Mouse (Mus musculus): ENCODE data around the gene Clptm1. TPM values are rescaled to one million over a fixed set of nuclear protein-coding genes. Genes with fewer than 3 reads are reported as not detected.

Gene Clptm1
- polyA plus RNA-seq, 1 experiment from 2014 or later: 75.2 TPM

DNA sequence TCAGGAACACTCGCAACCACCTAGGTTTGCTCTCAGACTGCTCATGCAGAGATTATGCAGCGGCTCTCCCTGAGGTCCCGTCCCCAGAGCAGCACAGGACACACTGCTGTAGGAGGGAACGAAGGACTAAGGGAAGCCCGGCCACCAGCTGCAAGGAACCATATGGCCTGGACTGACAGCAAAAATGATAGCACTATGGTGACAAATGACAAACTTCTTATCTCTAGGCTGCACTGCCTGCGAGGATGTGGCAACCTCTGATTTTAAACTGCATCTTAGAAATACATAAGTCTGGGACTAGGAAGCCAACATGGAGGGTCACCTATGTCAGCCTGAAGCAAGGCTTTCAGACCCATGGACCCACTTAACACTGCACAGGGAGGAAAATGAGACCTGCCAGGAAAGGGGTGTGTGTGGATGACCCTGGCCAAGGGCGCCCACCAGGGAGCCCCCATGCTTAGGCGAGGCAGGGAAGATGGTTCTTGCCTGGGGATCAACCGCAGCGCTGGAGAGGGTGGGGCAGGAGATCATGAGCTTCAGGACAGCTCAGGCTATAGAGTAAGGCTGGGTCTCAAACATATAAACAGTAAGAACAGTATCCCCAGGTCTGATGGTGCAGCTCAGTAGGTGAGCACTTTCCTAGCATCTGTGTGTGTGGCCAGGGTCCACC is 71.6 kb downstream of the Clptm1 start:
- peak overlapping the region; percentile 30 for H3K4me2 ChIP-seq
- 42% methylated on average over 10 of the region's 10 CpGs for WGBS (ENCODE audit: insufficient replicate concordance)
- no peak overlapping the region for H3K4me3 ChIP-seq
- H3K4me1 ChIP-seq: peaks cover 32% of the 10 kb centered on the region
- H3K9me3 ChIP-seq (replicated peaks): no peaks in the 10 kb centered on the region
- ATAC-seq: peak; percentile 82
- peaks cover 91% of the 10 kb centered on the region for H3K36me3 ChIP-seq
- peak overlapping the region; percentile 12; the same call in 1 of the 2 replicates for H3K9ac ChIP-seq
- H3K27ac ChIP-seq: peak overlapping the region; percentile 33
- H3K27me3 ChIP-seq (replicated peaks): no peaks in the 10 kb centered on the region

DNA sequence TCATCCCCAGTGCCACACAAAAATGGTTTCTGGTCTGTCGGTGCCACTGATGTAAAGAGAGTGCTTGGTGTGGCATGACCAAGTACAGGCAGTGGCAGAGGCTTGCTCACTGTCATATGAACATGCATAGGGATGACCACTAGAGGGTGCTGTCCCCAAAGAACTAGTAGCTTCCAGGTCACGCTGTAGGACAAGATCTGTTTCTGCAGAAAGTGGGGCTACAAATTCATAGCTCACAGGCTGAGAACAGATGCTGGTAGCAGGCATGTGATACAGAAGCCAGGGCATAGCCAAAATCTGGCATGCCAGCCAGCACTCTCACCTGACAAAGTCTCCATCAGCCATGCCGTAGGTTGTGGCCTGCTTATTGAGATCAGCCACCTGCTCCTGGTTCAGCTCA is 74.9 kb downstream of the Clptm1 start:
- Histone ChIP-seq H3K9ac (no peak overlapping the region), H3K4me1 (peaks cover 32% of the 10 kb centered on the region), H3K27me3 (replicated peaks) (no peaks in the 10 kb centered on the region), H3K9me3 (replicated peaks) (no peaks in the 10 kb centered on the region), H3K36me3 (peaks cover 99% of the 10 kb centered on the region), H3K4me2 (no peak overlapping the region), H3K4me3 (no peak overlapping the region), H3K27ac (no peak overlapping the region)
- whole genome bisulfite sequencing (ENCODE audit: insufficient replicate concordance): 57% methylated on average over 3 of the region's 3 CpGs
- peak; percentile 36; the same call in 1 of the 2 replicates for ATAC-seq

DNA sequence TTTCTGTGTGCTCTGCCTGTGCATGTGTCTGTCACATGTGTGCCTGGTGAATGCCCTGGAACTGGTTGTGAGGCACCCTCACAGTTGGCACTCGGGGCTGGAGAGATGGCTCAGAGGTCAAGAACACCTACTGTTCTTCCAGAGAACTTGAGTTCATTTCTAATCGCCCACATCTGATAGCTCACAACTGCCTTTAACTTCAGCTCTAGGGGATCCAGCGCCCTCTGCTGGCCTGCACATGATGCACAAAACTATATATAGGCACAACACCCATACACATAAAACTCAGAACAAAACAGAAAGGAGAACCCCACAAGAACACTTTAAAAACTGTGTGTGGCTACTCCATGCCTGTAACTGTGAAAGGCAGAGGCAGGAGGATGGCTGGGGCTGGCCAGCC is 75.6 kb downstream of the Clptm1 start:
- ATAC-seq: no peak
- no peaks in the 10 kb centered on the region for H3K9me3 ChIP-seq (replicated peaks)

DNA sequence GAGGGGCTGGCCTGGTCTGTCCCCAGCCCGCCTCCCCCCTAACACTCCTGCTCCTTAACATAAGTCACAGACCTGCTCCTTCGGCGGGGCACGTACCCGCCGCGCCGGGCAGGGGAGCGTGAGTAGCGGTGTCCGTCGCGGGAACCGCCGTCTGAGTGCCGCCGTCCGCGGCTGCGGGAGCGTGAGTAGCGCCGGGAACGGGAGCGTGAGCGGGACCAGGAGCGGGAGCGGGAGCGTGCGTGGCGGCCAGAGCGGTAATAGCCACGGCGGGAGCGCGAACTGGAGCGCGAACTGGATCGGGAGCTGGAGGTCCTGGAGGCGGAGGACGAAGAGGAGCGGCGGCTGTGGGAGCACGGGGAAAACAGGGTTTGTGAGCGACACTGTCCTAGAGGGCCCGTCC is 78.6 kb downstream of the Clptm1 start:
- no peak overlapping the region for H3K4me3 ChIP-seq
- no peak overlapping the region for H3K27ac ChIP-seq
- H3K4me2 ChIP-seq: no peak overlapping the region
- no peak for ATAC-seq
- H3K9me3 ChIP-seq (replicated peaks): no peaks in the 10 kb centered on the region
- peaks cover 98% of the 10 kb centered on the region for H3K36me3 ChIP-seq
- WGBS (ENCODE audit: insufficient replicate concordance): 92% methylated on average over 46 of the region's 46 CpGs
- no peaks in the 10 kb centered on the region for H3K27me3 ChIP-seq (replicated peaks)
- H3K4me1 ChIP-seq: peaks cover 4% of the 10 kb centered on the region; the same call in 1 of the 2 replicates
- H3K9ac ChIP-seq: no peak overlapping the region

More for the DNA sequence above, 75.6 kb downstream of the Clptm1 start:
- H3K36me3 ChIP-seq: peaks cover 100% of the 10 kb centered on the region
- peaks cover 27% of the 10 kb centered on the region for H3K4me1 ChIP-seq
- H3K27ac ChIP-seq: 0 out of 2 replicates have a peak overlapping the region, but pooled peaks have one; percentile 2
- H3K4me2 ChIP-seq: no peak overlapping the region
- WGBS (ENCODE audit: insufficient replicate concordance): 39% methylated on average over 3 of the region's 3 CpGs
- no peaks in the 10 kb centered on the region for H3K27me3 ChIP-seq (replicated peaks)
- H3K4me3 ChIP-seq: no peak overlapping the region
- no peak overlapping the region for H3K9ac ChIP-seq

Other genes starting within 250 kb of the Clptm1 start
- gene Mark4, start 206.2 kb downstream of the Clptm1 start, polyA plus RNA-seq (2016; fragmentation: Nextera tagmentation; extraction: Ambion mirVana): 3.8 and 4.2 TPM in 2 replicates
- 3.6 and 3.9 TPM in 2 replicates for gene Exoc3l2, start 201.7 kb downstream of the Clptm1 start, polyA plus RNA-seq (2016; fragmentation: Nextera tagmentation; extraction: Ambion mirVana)
- gene Bloc1s3, start 156.7 kb downstream of the Clptm1 start, polyA plus RNA-seq (2016; fragmentation: Nextera tagmentation; extraction: Ambion mirVana): 2.1 TPM in 2 replicates
- gene Trappc6a, start 156.6 kb downstream of the Clptm1 start, polyA plus RNA-seq (2016; fragmentation: Nextera tagmentation; extraction: Ambion mirVana): 68.4 and 68.6 TPM in 2 replicates
- not detected in 2 replicates for gene Nkpd1, start 147.2 kb downstream of the Clptm1 start, polyA plus RNA-seq (2016; fragmentation: Nextera tagmentation; extraction: Ambion mirVana)
- gene Ppp1r37, start 102.0 kb downstream of the Clptm1 start, polyA plus RNA-seq (2016; fragmentation: Nextera tagmentation; extraction: Ambion mirVana): 19.1 and 20.2 TPM in 2 replicates
- gene Zfp296, start 87.7 kb downstream of the Clptm1 start, polyA plus RNA-seq (2016; fragmentation: Nextera tagmentation; extraction: Ambion mirVana): 1.5 TPM in 2 replicates
- gene Gemin7, start 87.4 kb downstream of the Clptm1 start, polyA plus RNA-seq (2016; fragmentation: Nextera tagmentation; extraction: Ambion mirVana): 101 TPM in 2 replicates
- 23.9 and 24.2 TPM in 2 replicates for gene Clasrp, start 60.5 kb downstream of the Clptm1 start, polyA plus RNA-seq (2016; fragmentation: Nextera tagmentation; extraction: Ambion mirVana)
- 1.9 and 2.6 TPM in 2 replicates for gene Relb, start 35.6 kb downstream of the Clptm1 start, polyA plus RNA-seq (2016; fragmentation: Nextera tagmentation; extraction: Ambion mirVana)
- gene Apoc2, start 12.9 kb upstream of the Clptm1 start, polyA plus RNA-seq (2016; fragmentation: Nextera tagmentation; extraction: Ambion mirVana): 389 and 406 TPM in 2 replicates
- gene Gm44805, start 16.4 kb upstream of the Clptm1 start, polyA plus RNA-seq (2016; fragmentation: Nextera tagmentation; extraction: Ambion mirVana): 2.7 and 4.9 TPM in 2 replicates
- 15.4 and 18.1 TPM in 2 replicates for gene Apoc4, start 16.4 kb upstream of the Clptm1 start, polyA plus RNA-seq (2016; fragmentation: Nextera tagmentation; extraction: Ambion mirVana)
- gene Apoc1, start 27.6 kb upstream of the Clptm1 start, polyA plus RNA-seq (2016; fragmentation: Nextera tagmentation; extraction: Ambion mirVana): 190 and 197 TPM in 2 replicates
- gene Apoe, start 34.2 kb upstream of the Clptm1 start, polyA plus RNA-seq (2016; fragmentation: Nextera tagmentation; extraction: Ambion mirVana): 1,254 and 1,289 TPM in 2 replicates
- gene Tomm40, start 50.4 kb upstream of the Clptm1 start, polyA plus RNA-seq (2016; fragmentation: Nextera tagmentation; extraction: Ambion mirVana): 188 and 207 TPM in 2 replicates
- gene Nectin2, start 85.5 kb upstream of the Clptm1 start, polyA plus RNA-seq (2016; fragmentation: Nextera tagmentation; extraction: Ambion mirVana): 31.9 and 34.4 TPM in 2 replicates
- 11.1 and 11.3 TPM in 2 replicates for gene Bcam, start 106.0 kb upstream of the Clptm1 start, polyA plus RNA-seq (2016; fragmentation: Nextera tagmentation; extraction: Ambion mirVana)
- 0.95 and 1.0 TPM in 2 replicates for gene Cblc, start 131.8 kb upstream of the Clptm1 start, polyA plus RNA-seq (2016; fragmentation: Nextera tagmentation; extraction: Ambion mirVana)
- 3.7 and 5.4 TPM in 2 replicates for gene Bcl3, start 157.7 kb upstream of the Clptm1 start, polyA plus RNA-seq (2016; fragmentation: Nextera tagmentation; extraction: Ambion mirVana)
- gene Gm19345, start 187.0 kb upstream of the Clptm1 start, polyA plus RNA-seq (2016; fragmentation: Nextera tagmentation; extraction: Ambion mirVana): not detected in 2 replicates
- gene Ceacam16, start 196.3 kb upstream of the Clptm1 start, polyA plus RNA-seq (2016; fragmentation: Nextera tagmentation; extraction: Ambion mirVana): not detected in 2 replicates
- not detected in 2 replicates for gene Ceacam19, start 222.9 kb upstream of the Clptm1 start, polyA plus RNA-seq (2016; fragmentation: Nextera tagmentation; extraction: Ambion mirVana)